Mouse (Mus musculus) cerebellum, postnatal 4 days (tissue): ENCODE data around the gene Rapsn.

Experiments used
- DNase-seq, 2 experiments: peaks; one replicate each; pipeline ENCODE4 v3.0.0; 2022; ENCODE audit warnings: low spot score in 2 of 2, mixed read lengths in 1 of 2

Rapsn gene

GRCm38 (mm10) chr2:91080784-91081513 is 45.5 kb downstream of the Rapsn start:
- no peak for DNase-seq

GRCm38 (mm10) chr2:91081775-91082695 is 46.6 kb downstream of the Rapsn start, which contains the start of gene Spi1:
TSS of gene Spi1 (plus strand) at chr2:91082390.
- no peak for DNase-seq

GRCm38 (mm10) chr2:91082844-91083243 is 47.4 kb downstream of the Rapsn start:
- DNase-seq, result no peak

- DNase-seq, result no peak
These were observed 48.0 kb downstream of the Rapsn start for GRCm38 (mm10) chr2:91083366-91083940.

- DNase-seq, result no peak
These were observed 48.9 kb downstream of the Rapsn start for GRCm38 (mm10) chr2:91084179-91084820.

GRCm38 (mm10) chr2:91085494-91086391 is 50.3 kb downstream of the Rapsn start:
- no peak for DNase-seq

GRCm38 (mm10) chr2:91086392-91087237 is 51.2 kb downstream of the Rapsn start:
- DNase-seq, result no peak

GRCm38 (mm10) chr2:91087453-91087852 is 52.0 kb downstream of the Rapsn start:
- DNase-seq, result no peak

GRCm38 (mm10) chr2:91088987-91089386 is 53.6 kb downstream of the Rapsn start:
- no peak for DNase-seq

GRCm38 (mm10) chr2:91090208-91090607 is 54.8 kb downstream of the Rapsn start:
- no peak for DNase-seq

- DNase-seq, result no peak
These were observed 55.4 kb downstream of the Rapsn start for GRCm38 (mm10) chr2:91090827-91091226.
